In genomic region chr1:193447647-193448046, GRCm38 (mm10) we compare ENCODE assay signal across 32 mouse cellular contexts.
A peak's percentile ranks its signal among the peaks of the same experiment; 100 is the strongest.
DNase-seq lines count a peak whose midpoint lies in the region; ATAC-seq and TF ChIP-seq lines count a peak whose summit lies in the region.
"Had no signal": no experiment of that assay in that cellular context is flagged by ENCODE, and none has a peak within 500 bp of the region (broad histone marks: within the 10 kb centered on the region; RNA-seq: fewer than 3 reads in every experiment).

No protein-coding gene starts in this region.

- DNase-seq in frontal cortex, postnatal 10 days (ENCODE audit: low spot score in 2 of 2) = no peak
- peak in 1 of 2 experiments; percentile 49 for DNase-seq in layer of hippocampus, adult 2 months (ENCODE audit: low spot score in 2 of 2)
- DNase-seq in layer of hippocampus, postnatal 36 days = no peak
- DNase-seq in right cerebral cortex, adult 18-20 months = peak; percentile 35
- DNase-seq in right cerebral cortex, postnatal 4 days = no peak
- DNase-seq in left cerebral cortex, postnatal 14 days (ENCODE audit: low spot score in 2 of 2) = peak; percentile 25 to 70
- DNase-seq in embryo, embryonic 9.5 days (ENCODE audit: extremely low spot score) = no peak
- DNase-seq: adrenal gland, postnatal 10 days; cerebellum, adult 11 months; cerebellum, adult 9-10 months; cerebellum, postnatal 36 days; gastrocnemius, postnatal 25 days; heart, adult 11 months; heart, postnatal 4 days; kidney, adult 8-10 months; liver, embryonic 13.5 days; lung, adult 18-20 months; lung, postnatal 4 days; spleen, adult 18-20 months had no signal

- intact Hi-C loops in left cerebral cortex, postnatal 14 days (cut with DNase I) = loop anchor here (5.0 to 10.0 kb wide), 3 partner anchors 140 to 1167 kb away; partner anchors contain the start of gene Plxna2

- ATAC-seq in frontal cortex, adult (ENCODE audit: low TSS enrichment) = peak; percentile 84
- ATAC-seq: intestine, embryonic 16.5 days; lung, postnatal 0 days; Patski had no signal

- 0 out of 2 replicates have a peak overlapping the region, but pooled peaks have one; percentile 47 for H3K27ac ChIP-seq in layer of hippocampus, adult 2 months
- H3K27ac ChIP-seq: hindbrain, embryonic 13.5 days; kidney, postnatal 0 days; limb, embryonic 13.5 days; liver, embryonic 13.5 days; midbrain, embryonic 12.5 days; neural tube, embryonic 12.5 days had no signal

- no peak for TF ChIP-seq CTCF in layer of hippocampus, adult 2 months (conservative IDR thresholded peaks at IDR 0.05)

- H3K4me3 ChIP-seq in layer of hippocampus, adult 2 months = no peak overlapping the region
- H3K4me3 ChIP-seq: embryonic facial prominence, embryonic 13.5 days; erythroblast, embryonic 14.5 days; hindbrain, embryonic 13.5 days; limb, embryonic 13.5 days; liver, embryonic 13.5 days; megakaryocyte, embryonic 14.5 days; midbrain, embryonic 12.5 days; myocyte; neural tube, embryonic 12.5 days had no signal

Comparison
In these comparisons a context has a peak if more than half of its experiments do, and no peak if none do; other contexts are left out.
1. DNase-seq: peak in right cerebral cortex, adult 18-20 months (single experiment) and left cerebral cortex, postnatal 14 days (2 of 2); none in frontal cortex, postnatal 10 days (0 of 2), layer of hippocampus, postnatal 36 days (0 of 2), right cerebral cortex, postnatal 4 days (single experiment) and embryo, embryonic 9.5 days (single experiment).